12 mouse cellular contexts compared by ENCODE assay signal in the genomic region with DNA sequence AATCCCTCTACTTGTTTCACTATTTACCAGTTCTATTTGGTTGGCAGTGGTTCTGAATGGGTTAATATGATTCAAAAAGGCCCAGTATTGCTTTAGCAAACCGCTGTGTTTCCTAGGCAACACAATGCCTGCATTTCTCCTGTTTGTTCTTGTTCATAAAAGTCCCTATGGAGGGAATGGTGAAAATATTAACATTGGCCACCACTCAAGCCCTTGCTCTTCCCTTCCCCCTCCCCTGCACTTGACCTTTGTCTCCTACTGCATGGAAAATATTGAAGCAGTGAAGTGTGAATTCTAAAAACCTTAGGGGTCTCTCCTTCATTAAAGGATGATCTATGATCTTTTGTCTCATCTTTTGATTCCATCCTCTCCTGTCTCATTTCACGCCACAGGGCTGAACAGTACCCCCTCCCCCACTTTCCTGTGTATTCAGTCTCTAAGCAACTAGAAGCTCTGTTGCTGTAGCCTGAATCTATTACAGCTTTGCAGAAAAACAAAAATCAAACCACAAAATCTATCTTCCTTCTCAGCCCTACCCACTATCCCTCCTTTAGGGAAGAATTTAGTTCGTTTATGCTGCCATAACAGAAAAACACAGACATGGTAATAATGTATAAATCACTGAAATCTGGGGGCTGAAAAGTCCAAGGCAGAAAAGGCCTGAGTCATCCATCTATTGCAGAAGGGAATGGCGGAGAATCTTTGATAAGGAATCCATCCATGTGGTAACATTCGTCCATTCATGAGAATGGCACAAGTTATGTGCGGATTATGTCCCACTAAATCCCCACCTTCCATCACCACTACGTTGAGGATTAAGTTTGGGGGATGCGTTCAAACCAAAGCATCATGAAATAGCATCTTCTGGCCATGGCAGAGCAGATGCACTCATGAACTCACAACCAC. TPM values are rescaled to one million over a fixed set of nuclear protein-coding genes. Genes with fewer than 3 reads are reported as not detected.
DNase-seq lines count a peak whose midpoint lies in the region; ATAC-seq and TF ChIP-seq lines count a peak whose summit lies in the region.
"Had no signal": no experiment of that assay in that cellular context is flagged by ENCODE, and none has a peak within 500 bp of the region (broad histone marks: within the 10 kb centered on the region; RNA-seq: fewer than 3 reads in every experiment).

No protein-coding gene starts in this region.

- TF ChIP-seq EP300 in lung, postnatal 0 days (IDR thresholded peaks at IDR 0.05) = no peak

- ATAC-seq in embryonic facial prominence, embryonic 11.5 days (replicated peaks; ENCODE audit: insufficient number of reproducible peaks, low FRiP score, low TSS enrichment, low read depth) = no peak
- ATAC-seq in lung, postnatal 0 days = peak; percentile 38

- H3K27me3 ChIP-seq in embryonic facial prominence, embryonic 11.5 days (ENCODE audit: control insufficient read depth, insufficient read depth, low read length) = no peaks in the 10 kb centered on the region
- H3K27me3 ChIP-seq in embryonic facial prominence, embryonic 10.5 days (replicated peaks; ENCODE audit: low read depth, poor library complexity, severe bottlenecking) = no peaks in the 10 kb centered on the region
- no peaks in the 10 kb centered on the region for H3K27me3 ChIP-seq in lung, postnatal 0 days (replicated peaks; ENCODE audit: insufficient read depth, low read length)
- H3K27me3 ChIP-seq: embryonic facial prominence, embryonic 15.5 days; heart, embryonic 15.5 days; limb, embryonic 15.5 days had no signal

- H3K4me3 ChIP-seq in embryonic facial prominence, embryonic 11.5 days (ENCODE audit: low read depth, low read length) = no peak overlapping the region
- no peak overlapping the region for H3K4me3 ChIP-seq in embryonic facial prominence, embryonic 10.5 days
- no peak overlapping the region for H3K4me3 ChIP-seq in lung, postnatal 0 days (ENCODE audit: low read depth, low read length)
- no peak overlapping the region for H3K4me3 ChIP-seq in gastrocnemius, adult 2 months
- H3K4me3 ChIP-seq: embryonic facial prominence, embryonic 15.5 days; heart, embryonic 15.5 days; limb, embryonic 15.5 days had no signal

- DNase-seq in embryonic facial prominence, embryonic 11.5 days (ENCODE audit: low spot score) = peak; percentile 32
- DNase-seq in embryonic facial prominence, embryonic 10.5 days (ENCODE audit: low spot score) = no peak
- peak; percentile 30 for DNase-seq in lung, postnatal 0 days (ENCODE audit: low spot score)
- DNase-seq in lung, postnatal 4 days = no peak
- peak; percentile 8 to 28 for DNase-seq in layer of hippocampus, postnatal 10 days (ENCODE audit: low spot score in 2 of 2)
- peak; percentile 9 for DNase-seq in retina, embryonic 14.5 days (ENCODE audit: low spot score)
- DNase-seq in gastrocnemius, adult 2 months = no peak
- no peak for DNase-seq in cerebellum, adult 9-11 months
- DNase-seq: thymus, postnatal 36 days had no signal

- no peaks in the 10 kb centered on the region for H3K9me3 ChIP-seq in embryonic facial prominence, embryonic 11.5 days (replicated peaks; ENCODE audit: control insufficient read depth, low read length)
- no peaks in the 10 kb centered on the region for H3K9me3 ChIP-seq in embryonic facial prominence, embryonic 10.5 days
- H3K9me3 ChIP-seq in lung, postnatal 0 days (ENCODE audit: low read length) = no peaks in the 10 kb centered on the region
- H3K9me3 ChIP-seq: embryonic facial prominence, embryonic 15.5 days; heart, embryonic 15.5 days; limb, embryonic 15.5 days had no signal

- no peak overlapping the region for H3K27ac ChIP-seq in embryonic facial prominence, embryonic 11.5 days (replicated peaks; ENCODE audit: low read depth, low read length)
- H3K27ac ChIP-seq in embryonic facial prominence, embryonic 10.5 days (replicated peaks) = no peak overlapping the region
- no peak overlapping the region for H3K27ac ChIP-seq in lung, postnatal 0 days (ENCODE audit: low read length)
- H3K27ac ChIP-seq in gastrocnemius, adult 2 months = no peak overlapping the region
- H3K27ac ChIP-seq: embryonic facial prominence, embryonic 15.5 days; heart, embryonic 15.5 days; limb, embryonic 15.5 days had no signal

- no peak overlapping the region for H3K9ac ChIP-seq in embryonic facial prominence, embryonic 11.5 days (replicated peaks; ENCODE audit: low read length)
- no peak overlapping the region for H3K9ac ChIP-seq in lung, postnatal 0 days (replicated peaks; ENCODE audit: low read depth)
- H3K9ac ChIP-seq: embryonic facial prominence, embryonic 15.5 days; heart, embryonic 15.5 days; limb, embryonic 15.5 days had no signal

- TF ChIP-seq CTCF in lung, postnatal 0 days (IDR thresholded peaks at IDR 0.05) = no peak
- no peak for TF ChIP-seq CTCF in gastrocnemius, adult 2 months (IDR thresholded peaks at IDR 0.05)

- WGBS in embryonic facial prominence, embryonic 11.5 days = 67% methylated on average over 8 of the region's 8 CpGs
- 69% methylated on average over 8 of the region's 8 CpGs for WGBS in embryonic facial prominence, embryonic 10.5 days
- 57% methylated on average over 8 of the region's 8 CpGs for WGBS in lung, postnatal 0 days

- H3K4me1 ChIP-seq in embryonic facial prominence, embryonic 11.5 days (ENCODE audit: control insufficient read depth, insufficient read depth, low read length) = no peaks in the 10 kb centered on the region
- peaks cover 9% of the 10 kb centered on the region for H3K4me1 ChIP-seq in embryonic facial prominence, embryonic 10.5 days
- H3K4me1 ChIP-seq in lung, postnatal 0 days (ENCODE audit: insufficient read depth, low read depth, low read length) = no peaks in the 10 kb centered on the region
- H3K4me1 ChIP-seq: embryonic facial prominence, embryonic 15.5 days; heart, embryonic 15.5 days; limb, embryonic 15.5 days had no signal

- no peak overlapping the region for H3K4me2 ChIP-seq in embryonic facial prominence, embryonic 11.5 days (ENCODE audit: low read depth, low read length)
- no peak overlapping the region for H3K4me2 ChIP-seq in lung, postnatal 0 days (replicated peaks; ENCODE audit: low read depth, low read length)
- H3K4me2 ChIP-seq: embryonic facial prominence, embryonic 15.5 days; heart, embryonic 15.5 days; limb, embryonic 15.5 days had no signal

- no peaks in the 10 kb centered on the region for H3K36me3 ChIP-seq in embryonic facial prominence, embryonic 11.5 days (replicated peaks; ENCODE audit: control insufficient read depth, insufficient read depth, low read depth, low read length)
- no peaks in the 10 kb centered on the region for H3K36me3 ChIP-seq in embryonic facial prominence, embryonic 10.5 days (replicated peaks)
- H3K36me3 ChIP-seq in lung, postnatal 0 days (ENCODE audit: insufficient read depth, low read length) = no peaks in the 10 kb centered on the region
- H3K36me3 ChIP-seq: embryonic facial prominence, embryonic 15.5 days; heart, embryonic 15.5 days; limb, embryonic 15.5 days had no signal

- intact Hi-C loops in gastrocnemius, adult 2 months (cut with DNase I) = no loop called here

RNA-seq across cellular contexts. Expression of gene Pgrmc1, which starts 10.4 kb away (rescaled TPM):
- polyA plus RNA-seq in embryonic facial prominence, embryonic 11.5 days (2014; fragmentation: Nextera tagmentation; extraction: Ambion mirVana) = 442 and 449 TPM in 2 replicates
- polyA plus RNA-seq in embryonic facial prominence, embryonic 10.5 days (2016; fragmentation: Nextera tagmentation; extraction: Ambion mirVana) = 328 and 337 TPM in 2 replicates
- polyA plus RNA-seq in lung, postnatal 0 days (2015; fragmentation: Nextera tagmentation; extraction: Ambion mirVana) = 284 and 285 TPM in 2 replicates
- 100 to 1,000 TPM; 304 to 309 TPM for total RNA-seq in layer of hippocampus, postnatal 10 days (2021)
- total RNA-seq in gastrocnemius, adult 2 months (2021) = 1 to 10 TPM; 7.7 to 9.3 TPM

RNA-seq across cellular contexts. Expression of gene Akap17b, which starts 57.6 kb away (rescaled TPM):
- 2.5 and 3.1 TPM in 2 replicates for polyA plus RNA-seq in embryonic facial prominence, embryonic 11.5 days (2014; fragmentation: Nextera tagmentation; extraction: Ambion mirVana)
- 2.7 and 2.9 TPM in 2 replicates for polyA plus RNA-seq in embryonic facial prominence, embryonic 10.5 days (2016; fragmentation: Nextera tagmentation; extraction: Ambion mirVana)
- polyA plus RNA-seq in lung, postnatal 0 days (2015; fragmentation: Nextera tagmentation; extraction: Ambion mirVana) = 1.6 and 1.7 TPM in 2 replicates
- total RNA-seq in layer of hippocampus, postnatal 10 days (2021) = 1 to 10 TPM; 9.0 to 9.8 TPM
- total RNA-seq in gastrocnemius, adult 2 months (2021) = 1 to 10 TPM; 2.1 to 2.4 TPM

Comparison
In these comparisons a context has a peak if more than half of its experiments do, and no peak if none do; other contexts are left out.
1. DNase-seq: peak in embryonic facial prominence, embryonic 11.5 days (single experiment), lung, postnatal 0 days (single experiment), layer of hippocampus, postnatal 10 days (2 of 2) and retina, embryonic 14.5 days (single experiment); none in embryonic facial prominence, embryonic 10.5 days (single experiment), lung, postnatal 4 days (0 of 2), gastrocnemius, adult 2 months (single experiment) and cerebellum, adult 9-11 months (single experiment).